Mouse (Mus musculus) spleen, adult 2 months (tissue): Measurements from ENCODE around the gene Dusp7.

Experiments used
- CTCF ChIP-seq: fragments of 200-500 bp; IDR thresholded peaks from 2 replicates; pipeline ENCODE4 v1.5.1; 2011; ENCODE audit warnings: mild to moderate bottlenecking, inconsistent platforms; ENCODE audit not compliant: insufficient read depth, insufficient read length, insufficient replicate concordance; ENCODE audit errors: extremely low read depth
- POLR2A ChIP-seq: fragments of 200-500 bp; IDR thresholded peaks from 2 replicates; pipeline ENCODE4 v1.6.1; 2011; ENCODE audit warnings: low read depth, low read length, inconsistent platforms

GRCm38 (mm10) chr9:106411729-106412128, 43.3 kb downstream of the Dusp7 start:
- TF ChIP-seq CTCF (no peak), POLR2A (no peak)
